Mouse (Mus musculus): ENCODE data around the gene Tysnd1.

Tysnd1 gene

GRCm38 (mm10) chr10:61694870-61695670 lies at the start of gene Tysnd1:
Tysnd1 (plus strand) TSS chr10:61695514.
- peak; percentile 99 for DNase-seq (ENCODE audit: low spot score)

- no peak for DNase-seq (ENCODE audit: low spot score)
Measured at GRCm38 (mm10) chr10:61646557-61646956, 48.8 kb upstream of the Tysnd1 start.

- peak; percentile 94 for DNase-seq (ENCODE audit: low spot score)
Measured at GRCm38 (mm10) chr10:61647790-61648736, 47.3 kb upstream of the Tysnd1 start, which contains the start of gene Ppa1. Ppa1 (plus strand) TSS chr10:61648552.

GRCm38 (mm10) chr10:61648737-61649645 lies 46.3 kb upstream of the Tysnd1 start:
- no peak for DNase-seq (ENCODE audit: low spot score)

- DNase-seq (ENCODE audit: low spot score) = no peak
Measured at GRCm38 (mm10) chr10:61654105-61654504, 41.2 kb upstream of the Tysnd1 start.

GRCm38 (mm10) chr10:61654691-61655090 lies 40.6 kb upstream of the Tysnd1 start:
- no peak for DNase-seq (ENCODE audit: low spot score)

GRCm38 (mm10) chr10:61655188-61655587 lies 40.1 kb upstream of the Tysnd1 start:
- no peak for DNase-seq (ENCODE audit: low spot score)

- no peak for DNase-seq (ENCODE audit: low spot score)
Measured at GRCm38 (mm10) chr10:61656928-61657882, 38.1 kb upstream of the Tysnd1 start.

GRCm38 (mm10) chr10:61657985-61658384 lies 37.3 kb upstream of the Tysnd1 start:
- peak; percentile 76 for DNase-seq (ENCODE audit: low spot score)

GRCm38 (mm10) chr10:61661887-61662286 lies 33.4 kb upstream of the Tysnd1 start:
- DNase-seq (ENCODE audit: low spot score) = no peak

- DNase-seq (ENCODE audit: low spot score) = no peak
Measured at GRCm38 (mm10) chr10:61662391-61662988, 32.8 kb upstream of the Tysnd1 start.

- DNase-seq (ENCODE audit: low spot score) = no peak
Measured at GRCm38 (mm10) chr10:61665111-61665510, 30.2 kb upstream of the Tysnd1 start.

GRCm38 (mm10) chr10:61665651-61666050 lies 29.7 kb upstream of the Tysnd1 start:
- no peak for DNase-seq (ENCODE audit: low spot score)

GRCm38 (mm10) chr10:61669289-61669688 lies 26.0 kb upstream of the Tysnd1 start:
- DNase-seq (ENCODE audit: low spot score) = no peak

GRCm38 (mm10) chr10:61669896-61670295 lies 25.4 kb upstream of the Tysnd1 start:
- no peak for DNase-seq (ENCODE audit: low spot score)

GRCm38 (mm10) chr10:61670758-61671157 lies 24.6 kb upstream of the Tysnd1 start:
- no peak for DNase-seq (ENCODE audit: low spot score)

- no peak for DNase-seq (ENCODE audit: low spot score)
Measured at GRCm38 (mm10) chr10:61675935-61676334, 19.4 kb upstream of the Tysnd1 start.

GRCm38 (mm10) chr10:61679545-61679944 lies 15.8 kb upstream of the Tysnd1 start:
- no peak for DNase-seq (ENCODE audit: low spot score)

GRCm38 (mm10) chr10:61680015-61680913 lies 15.1 kb upstream of the Tysnd1 start, which contains the start of gene Sar1a:
Sar1a (plus strand) TSS chr10:61680299.
- peak; percentile 99 for DNase-seq (ENCODE audit: low spot score)

Data from embryo, embryonic 10.5 days (tissue).